Mouse (Mus musculus) intestine, embryonic 14.5 days (tissue): Measurements from ENCODE around the gene OR5BS1P. TPM values are rescaled to one million over a fixed set of nuclear protein-coding genes. Genes with fewer than 3 reads are reported as not detected.
"Not testable (repeated sequence)": the region's sequence is repeated elsewhere in the genome, so short reads cannot be mapped to it uniquely, and the experiment has no call there.

Experiments used
- ATAC-seq: fragments of 200-750 bp; cut with Nextera tagmentation; replicated peaks from 2 replicates; pipeline ENCODE4 v1.8.0; 2017; ENCODE audit warnings: low read depth, moderate number of reproducible peaks, moderate TSS enrichment, moderate library complexity; ENCODE audit not compliant: low FRiP score, low TSS enrichment
- DNase-seq: peaks from one replicate; pipeline ENCODE4 v3.0.0-alpha.2; 2018; ENCODE audit warnings: low spot score
- H3K27ac ChIP-seq: fragments of 300-500 bp; sonication (generic); 2 replicates; pipeline ENCODE4 v1.5.1; 2014; ENCODE audit warnings: low read depth, mild to moderate bottlenecking, control low read depth
- H3K27me3 ChIP-seq: fragments of 300-500 bp; sonication (generic); replicated peaks from 2 replicates; pipeline ENCODE4 v1.6.1; 2014; ENCODE audit warnings: low read length, control low read depth; ENCODE audit not compliant: control insufficient read depth, insufficient read depth
- H3K36me3 ChIP-seq: fragments of 300-500 bp; sonication (generic); 2 replicates; pipeline ENCODE4 v1.6.1; 2014; ENCODE audit warnings: low read length, control low read depth; ENCODE audit not compliant: control insufficient read depth, insufficient read depth
- H3K4me1 ChIP-seq: fragments of 300-500 bp; sonication (generic); replicated peaks from 2 replicates; pipeline ENCODE4 v1.6.1; 2014; ENCODE audit warnings: low read length, control low read depth, mixed read lengths; ENCODE audit not compliant: control insufficient read depth, insufficient read depth
- H3K4me2 ChIP-seq: fragments of 300-500 bp; sonication (generic); 2 replicates; pipeline ENCODE4 v1.6.1; 2014; ENCODE audit warnings: low read length
- H3K4me3 ChIP-seq: fragments of 300-500 bp; sonication (generic); 2 replicates; pipeline ENCODE4 v1.5.1; 2014; ENCODE audit warnings: low read depth, low read length, control low read depth, mixed read lengths
- H3K9ac ChIP-seq: fragments of 300-500 bp; sonication (generic); 2 replicates; pipeline ENCODE4 v1.6.1; 2014; ENCODE audit warnings: mild to moderate bottlenecking, low read length
- H3K9me3 ChIP-seq: fragments of 300-500 bp; sonication (generic); 2 replicates; pipeline ENCODE4 v1.6.1; 2016; ENCODE audit warnings: low read length, control low read depth; ENCODE audit not compliant: control insufficient read depth
- WGBS: fragments of 180-500 bp; shearing (Covaris S2); extraction: QIAGEN DNeasy Blood & Tissue Kit; methylation state at CpG from one replicate; pipeline ENCODE4 v1.1.7; 2014; 5-methylcytosine and 5-hydroxymethylcytosine counted together
- polyA plus RNA-seq: library from polyadenylated mRNA; unstranded; fragments of >200 nt; fragmentation: Nextera tagmentation; extraction: Ambion mirVana; gene quantifications from 2 replicates; pipeline ENCODE4 v1.2.1, GENCODE M21; 2014

OR5BS1P gene
- polyA plus RNA-seq, 1 experiment from 2014 or later = not detected

DNA sequence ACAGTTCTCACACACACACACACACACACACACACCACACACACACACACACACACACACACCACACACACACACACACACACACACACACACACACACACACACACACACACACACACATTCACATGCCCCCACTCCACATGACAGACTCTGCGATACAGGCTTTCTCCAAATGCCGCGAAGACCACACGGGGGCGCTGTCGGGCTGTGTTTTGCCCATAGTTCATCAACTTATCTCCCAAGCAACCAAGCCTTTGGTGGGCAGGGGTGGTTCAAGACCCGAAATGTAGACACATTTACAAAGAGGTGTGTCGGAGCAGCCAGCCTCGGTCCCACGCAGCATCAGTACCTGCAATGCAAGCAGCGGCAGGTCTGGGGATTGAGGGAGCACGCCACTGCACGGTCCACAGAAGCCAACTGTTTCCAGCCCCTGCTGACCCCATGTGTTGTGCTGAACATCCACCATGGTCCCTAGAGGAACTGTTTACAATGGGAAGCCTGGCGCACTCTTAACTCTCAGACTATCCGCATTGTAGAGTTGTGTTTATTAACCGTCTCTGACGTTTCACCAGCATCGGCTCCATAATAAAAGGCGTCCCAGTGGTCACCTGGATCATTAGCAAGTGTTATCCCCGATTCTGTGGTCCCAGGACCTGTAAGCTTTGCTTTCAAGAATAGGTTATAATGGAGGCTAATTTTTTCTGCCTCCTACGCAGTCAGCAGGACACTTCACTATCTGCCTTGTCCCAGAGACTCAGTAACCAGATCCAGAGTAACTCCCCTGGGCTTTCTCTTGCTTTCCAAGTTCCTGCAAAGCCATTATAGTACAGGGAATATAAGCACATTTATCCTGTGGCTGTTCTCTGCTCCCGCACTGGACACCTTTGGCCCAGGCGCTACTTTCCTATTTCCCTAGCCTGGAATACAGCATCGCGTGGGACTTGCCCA is 41.0 kb downstream of the OR5BS1P start:
- peak overlapping the region; percentile 43 for H3K4me2 ChIP-seq

DNA sequence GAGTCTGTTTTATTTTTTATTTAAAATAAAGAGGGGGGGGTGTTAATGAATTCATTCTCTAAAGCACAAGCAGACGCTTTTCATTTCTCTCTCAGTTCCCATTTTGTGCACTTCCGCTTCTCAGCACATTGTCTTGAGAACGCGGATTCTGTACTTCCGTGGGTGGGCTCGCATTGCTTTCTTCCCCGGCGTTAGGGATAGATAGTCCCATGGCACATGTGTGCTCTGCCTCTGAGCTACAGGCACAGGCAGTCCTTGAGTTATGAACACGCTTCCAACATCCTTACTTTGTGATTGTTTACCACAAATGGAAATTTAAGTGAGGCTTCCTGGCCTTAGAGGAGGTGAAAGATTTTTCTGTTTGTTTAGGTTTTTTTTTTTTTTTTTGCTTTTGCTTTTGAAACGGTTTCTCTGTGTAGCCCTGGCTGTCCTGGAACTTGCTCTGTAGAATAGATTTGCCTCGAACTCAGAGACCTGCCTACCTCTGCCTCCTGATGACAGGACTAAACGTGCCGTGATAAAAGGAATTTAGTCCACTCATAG is 41.8 kb downstream of the OR5BS1P start:
- Histone ChIP-seq H3K27me3 (no peaks in the 10 kb centered on the region), H3K4me2 (no peak overlapping the region), H3K9me3 (no peaks in the 10 kb centered on the region), H3K36me3 (no peaks in the 10 kb centered on the region), H3K9ac (no peak overlapping the region), H3K4me1 (peaks cover 6% of the 10 kb centered on the region; the same call in 1 of the 2 replicates), H3K4me3 (no peak overlapping the region), H3K27ac (no peak overlapping the region)
- WGBS = 76% methylated on average over 13 of the region's 13 CpGs
- ATAC-seq (no peak), DNase-seq (no peak)

More for the DNA sequence above, 41.0 kb downstream of the OR5BS1P start:
- H3K36me3 ChIP-seq = no peaks in the 10 kb centered on the region
- WGBS = 24% methylated on average over 25 of the region's 25 CpGs
- H3K9ac ChIP-seq = no peak overlapping the region
- ATAC-seq = no peak
- peak; percentile 91 for DNase-seq
- H3K4me3 ChIP-seq = no peak overlapping the region
- no peaks in the 10 kb centered on the region for H3K9me3 ChIP-seq
- H3K27me3 ChIP-seq = no peaks in the 10 kb centered on the region
- no peak overlapping the region for H3K27ac ChIP-seq
- H3K4me1 ChIP-seq = peaks cover 6% of the 10 kb centered on the region; the same call in 1 of the 2 replicates

DNA sequence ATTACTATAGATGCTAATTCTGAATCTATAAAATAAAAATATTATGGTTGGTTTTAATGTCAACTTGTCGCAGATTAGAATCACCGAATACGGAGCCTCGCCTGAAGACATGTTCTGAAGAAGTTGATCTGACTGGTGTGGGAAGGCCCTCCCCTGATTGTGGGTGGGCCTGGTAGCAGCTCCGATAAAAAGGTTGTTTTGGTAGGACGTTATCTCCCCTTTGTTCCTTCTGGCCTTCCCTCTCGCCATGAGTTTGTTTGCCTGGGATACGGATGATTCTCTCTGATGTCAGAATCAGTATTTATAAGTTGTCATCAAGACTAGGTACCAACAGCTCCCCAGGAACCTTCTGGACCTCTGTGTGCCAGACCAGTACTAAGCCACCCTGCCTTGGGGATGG is 42.5 kb downstream of the OR5BS1P start:
- ATAC-seq = no peak
- DNase-seq = no peak
- Histone ChIP-seq H3K9ac (no peak overlapping the region), H3K9me3 (no peaks in the 10 kb centered on the region), H3K36me3 (no peaks in the 10 kb centered on the region), H3K4me1 (peaks cover 6% of the 10 kb centered on the region; the same call in 1 of the 2 replicates), H3K4me3 (no peak overlapping the region), H3K4me2 (no peak overlapping the region), H3K27me3 (no peaks in the 10 kb centered on the region), H3K27ac (no peak overlapping the region)
- 65% methylated on average over 8 of the region's 8 CpGs for WGBS

DNA sequence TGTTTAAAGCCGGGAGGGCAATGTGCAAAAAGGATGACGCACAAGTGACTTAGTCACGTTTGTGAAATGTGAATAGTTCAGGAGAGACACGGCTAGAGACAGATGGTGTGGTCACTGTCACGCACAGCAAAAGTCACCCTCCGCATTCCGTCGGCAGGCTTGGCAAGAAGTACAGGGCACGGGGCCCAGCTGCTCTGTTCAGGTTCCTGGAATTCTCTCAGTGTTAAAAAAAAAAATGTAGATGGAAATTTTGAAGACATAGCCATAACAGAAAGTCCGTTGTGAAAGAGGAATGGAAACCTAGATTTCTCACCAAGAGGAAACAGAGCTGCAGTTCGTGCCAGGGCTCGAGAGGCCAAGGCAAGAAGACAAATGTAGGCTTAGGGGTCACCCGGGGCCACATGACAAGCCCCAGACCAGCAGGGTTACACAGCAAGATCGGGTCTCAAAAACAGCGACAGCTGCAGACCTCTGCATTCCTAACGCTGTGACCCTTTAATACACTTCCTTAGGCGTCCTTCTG is 43.2 kb downstream of the OR5BS1P start:
- H3K4me1 ChIP-seq = peaks cover 6% of the 10 kb centered on the region; the same call in 1 of the 2 replicates
- no peak overlapping the region for H3K27ac ChIP-seq
- H3K27me3 ChIP-seq = no peaks in the 10 kb centered on the region
- H3K4me2 ChIP-seq = no peak overlapping the region
- peaks cover 3% of the 10 kb centered on the region; the same call in 1 of the 2 replicates for H3K36me3 ChIP-seq
- H3K9me3 ChIP-seq = no peaks in the 10 kb centered on the region
- ATAC-seq (no peak), DNase-seq (no peak)
- no peak overlapping the region for H3K9ac ChIP-seq
- 40% methylated on average over 17 of the region's 17 CpGs for WGBS
- H3K4me3 ChIP-seq = no peak overlapping the region

DNA sequence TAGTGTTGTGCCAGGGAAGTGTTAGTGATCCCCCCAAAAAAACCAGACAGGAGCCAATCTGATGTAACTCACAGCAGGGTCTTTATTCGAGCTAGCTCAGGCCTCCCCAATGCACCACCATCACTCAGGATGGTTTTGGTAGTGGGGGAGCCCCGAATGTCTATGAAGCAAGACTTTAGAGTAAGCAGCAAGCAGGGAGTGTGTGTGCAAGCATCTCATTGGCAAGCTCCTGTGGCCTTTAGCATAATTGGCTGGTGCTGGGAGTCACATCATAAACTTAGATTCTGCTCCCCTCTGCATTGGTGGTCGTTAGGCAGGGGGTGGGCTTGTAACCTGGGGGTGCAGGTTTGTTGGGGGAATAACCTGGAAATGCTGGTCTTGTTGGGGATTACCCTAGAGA is 44.0 kb downstream of the OR5BS1P start:
- H3K9ac ChIP-seq, H3K9me3 ChIP-seq, H3K27ac ChIP-seq, ATAC-seq, H3K4me1 ChIP-seq, DNase-seq, H3K4me3 ChIP-seq, H3K4me2 ChIP-seq, H3K27me3 ChIP-seq: not testable (repeated sequence)
- H3K36me3 ChIP-seq = peaks cover 11% of the 10 kb centered on the region; the same call in 1 of the 2 replicates
- WGBS = 66% methylated on average over 3 of the region's 3 CpGs

DNA sequence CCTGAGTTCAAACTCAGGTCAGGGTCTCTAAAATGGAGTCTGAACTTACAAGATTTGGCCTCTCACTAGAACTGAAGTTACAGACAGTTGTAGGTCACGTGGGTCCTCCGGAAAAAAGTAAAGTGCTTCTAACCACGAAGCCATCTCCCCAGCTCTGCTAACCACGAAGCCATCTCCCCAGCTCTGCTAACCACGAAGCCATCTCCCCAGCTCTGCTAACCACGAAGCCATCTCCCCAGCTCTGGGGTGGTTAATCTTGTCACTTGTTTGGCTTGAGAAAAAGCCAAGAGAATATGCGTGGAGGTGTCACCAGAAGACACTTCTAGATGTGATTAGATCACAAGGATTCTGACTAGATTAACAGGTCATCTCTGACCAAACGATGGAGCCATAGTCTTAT is 44.5 kb downstream of the OR5BS1P start:
- peaks cover 6% of the 10 kb centered on the region; the same call in 1 of the 2 replicates for H3K4me1 ChIP-seq
- no peaks in the 10 kb centered on the region for H3K27me3 ChIP-seq
- ATAC-seq = no peak
- H3K4me3 ChIP-seq = no peak overlapping the region
- no peak overlapping the region for H3K27ac ChIP-seq
- H3K36me3 ChIP-seq = peaks cover 11% of the 10 kb centered on the region; the same call in 1 of the 2 replicates
- 83% methylated on average over 8 of the region's 8 CpGs for WGBS
- no peaks in the 10 kb centered on the region for H3K9me3 ChIP-seq
- H3K9ac ChIP-seq = no peak overlapping the region
- no peak overlapping the region for H3K4me2 ChIP-seq
- no peak for DNase-seq

DNA sequence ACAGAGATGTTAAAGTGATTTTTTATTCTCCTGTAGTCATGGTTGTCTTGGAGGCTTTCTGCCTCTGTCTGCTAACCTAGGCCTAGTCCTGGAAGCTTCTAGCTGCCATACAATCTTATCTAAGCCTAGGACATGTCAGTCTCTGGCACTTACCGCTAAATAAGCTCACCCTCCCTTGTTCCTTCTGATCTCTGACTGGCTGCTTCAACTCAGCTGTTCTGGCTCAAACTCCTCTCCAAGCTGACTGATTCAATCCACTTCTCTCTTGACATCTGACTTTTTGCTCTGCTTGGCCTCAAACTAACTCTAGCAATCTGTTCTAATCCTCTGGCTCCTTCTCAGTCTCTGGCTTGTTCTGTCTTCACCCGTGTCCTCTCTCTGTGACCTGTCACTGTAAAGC is 45.1 kb downstream of the OR5BS1P start:
- 83% methylated on average over 2 of the region's 2 CpGs for WGBS
- peaks cover 17% of the 10 kb centered on the region for H3K36me3 ChIP-seq
- not testable (repeated sequence) for H3K4me2 ChIP-seq, H3K4me1 ChIP-seq, H3K9ac ChIP-seq, H3K27me3 ChIP-seq, H3K27ac ChIP-seq, ATAC-seq, DNase-seq, H3K9me3 ChIP-seq, H3K4me3 ChIP-seq

DNA sequence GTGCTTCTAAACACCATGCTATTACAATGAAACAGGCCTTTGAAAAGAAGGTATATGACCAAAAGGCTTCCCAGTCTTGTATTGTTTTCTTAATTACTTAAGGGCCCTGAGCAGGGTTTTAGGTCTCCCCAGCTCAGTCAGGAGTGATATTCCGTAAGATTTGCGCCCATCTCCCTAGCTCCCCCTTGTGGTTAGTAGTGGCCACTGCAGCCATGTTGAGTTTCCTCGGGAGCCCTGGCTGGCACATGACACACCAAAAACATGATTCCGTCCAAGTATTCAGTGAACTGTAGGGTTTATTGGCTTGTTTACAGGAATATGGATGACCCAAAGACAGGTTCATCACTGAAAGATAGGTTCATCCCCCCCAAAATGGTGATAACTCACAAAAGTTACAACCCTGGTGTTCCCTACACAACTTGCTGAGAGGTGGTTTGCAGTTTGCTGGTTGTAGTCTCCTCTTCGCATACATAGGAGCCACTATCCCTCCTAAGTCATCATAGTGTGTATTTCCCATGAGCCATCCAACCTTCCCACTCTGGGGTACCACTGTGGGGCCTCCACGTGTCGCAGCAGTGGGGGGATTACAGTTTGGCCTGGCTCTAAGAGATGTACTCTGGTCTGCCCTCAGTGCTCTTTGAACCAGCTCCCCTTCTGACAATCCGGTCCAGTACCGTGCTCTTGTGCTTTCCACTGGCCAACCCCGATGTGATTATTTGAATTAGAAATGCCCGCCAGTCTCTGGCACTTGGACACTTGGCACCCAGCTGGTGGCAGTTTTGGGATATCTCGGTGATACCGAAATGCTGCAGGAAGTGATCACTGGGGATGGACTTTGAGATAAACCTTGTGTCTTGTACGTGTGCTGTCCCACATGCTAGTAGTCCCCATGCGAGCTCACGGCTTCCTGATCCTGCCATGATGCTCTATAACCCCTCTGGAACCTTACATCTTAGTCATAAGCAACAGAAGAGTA is 48.0 kb downstream of the OR5BS1P start:
- Histone ChIP-seq H3K9me3 (no peaks in the 10 kb centered on the region), H3K4me1 (no peaks in the 10 kb centered on the region), H3K27me3 (no peaks in the 10 kb centered on the region), H3K9ac (no peak overlapping the region), H3K36me3 (peaks cover 44% of the 10 kb centered on the region), H3K4me2 (no peak overlapping the region), H3K4me3 (no peak overlapping the region), H3K27ac (no peak overlapping the region)
- WGBS = 73% methylated on average over 16 of the region's 16 CpGs
- ATAC-seq (no peak), DNase-seq (peak; percentile 79)
